8 mouse cellular contexts compared by ENCODE assay signal in the genomic region with DNA sequence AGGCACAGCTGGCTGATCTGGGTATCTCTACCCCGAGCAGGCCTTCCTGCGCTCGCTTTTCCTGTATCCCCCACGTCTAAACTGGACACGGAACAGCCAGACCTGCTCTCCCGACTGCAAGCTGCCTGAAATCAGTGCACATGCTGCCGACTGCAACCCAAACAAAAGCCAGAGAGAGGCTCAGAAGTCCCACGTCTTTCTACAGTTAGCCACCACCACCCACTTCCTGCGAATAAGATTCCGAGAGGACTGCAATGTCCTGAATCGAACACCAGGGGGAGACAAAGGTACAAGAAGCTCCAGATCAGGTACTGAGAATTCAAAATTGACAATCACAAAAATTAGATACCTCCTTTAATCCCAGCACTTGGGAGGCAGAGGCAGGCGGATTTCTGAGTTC. TPM values are rescaled to one million over a fixed set of nuclear protein-coding genes. Genes with fewer than 3 reads are reported as not detected.
DNase-seq lines count a peak whose midpoint lies in the region; ATAC-seq and TF ChIP-seq lines count a peak whose summit lies in the region.

No protein-coding gene starts in this region.

- peak; percentile 97 for ATAC-seq in common myeloid progenitor, adult 5-6 weeks (replicated peaks; ENCODE audit: low read depth, poor library complexity, severe bottlenecking)
- 0 out of 2 replicates have a peak, but pooled peaks have one; percentile 20 for ATAC-seq in limb, embryonic 12.5 days (ENCODE audit: insufficient number of reproducible peaks, insufficient read depth, low FRiP score, low TSS enrichment, low read depth)
- no peak for ATAC-seq in midbrain, postnatal 0 days (ENCODE audit: low FRiP score)

- DNase-seq in urinary bladder, adult 18-20 months (ENCODE audit: low spot score in 2 of 2), result peak; percentile 30 to 32
- no peak for DNase-seq in urinary bladder, postnatal 10 days (ENCODE audit: low spot score)
- DNase-seq in heart, adult 18-20 months, result peak; percentile 72 to 84
- DNase-seq in kidney, adult 9 months, result peak; percentile 82
- DNase-seq in midbrain, postnatal 0 days (ENCODE audit: low spot score), result peak; percentile 70
- DNase-seq in spleen, postnatal 10 days (ENCODE audit: low spot score in 2 of 2), result peak; percentile 56 to 78

- H3K9me3 ChIP-seq in limb, embryonic 12.5 days, result no peaks in the 10 kb centered on the region
- H3K9me3 ChIP-seq in midbrain, postnatal 0 days (ENCODE audit: low read length), result no peaks in the 10 kb centered on the region

- WGBS in limb, embryonic 12.5 days, result 25% methylated on average over 12 of the region's 12 CpGs
- 26% methylated on average over 12 of the region's 12 CpGs for WGBS in midbrain, postnatal 0 days

- H3K4me2 ChIP-seq in limb, embryonic 12.5 days, result peak overlapping the region; percentile 46
- H3K4me2 ChIP-seq in midbrain, postnatal 0 days (ENCODE audit: low read depth, low read length, poor library complexity, severe bottlenecking), result no peak overlapping the region

- H3K27ac ChIP-seq in limb, embryonic 12.5 days, result no peak overlapping the region
- H3K27ac ChIP-seq in midbrain, postnatal 0 days (ENCODE audit: low read depth, low read length), result no peak overlapping the region

- peak overlapping the region; percentile 44; the same call in 1 of the 2 replicates for H3K9ac ChIP-seq in limb, embryonic 12.5 days (replicated peaks)
- H3K9ac ChIP-seq in midbrain, postnatal 0 days (replicated peaks; ENCODE audit: low read length, poor library complexity, severe bottlenecking), result no peak overlapping the region

- H3K27me3 ChIP-seq in limb, embryonic 12.5 days, result no peaks in the 10 kb centered on the region
- no peaks in the 10 kb centered on the region for H3K27me3 ChIP-seq in midbrain, postnatal 0 days (ENCODE audit: insufficient read depth, low read length)

- H3K4me1 ChIP-seq in limb, embryonic 12.5 days (replicated peaks), result no peaks in the 10 kb centered on the region; the same call in 1 of the 2 replicates
- no peaks in the 10 kb centered on the region for H3K4me1 ChIP-seq in midbrain, postnatal 0 days (ENCODE audit: insufficient read depth, low read length)

- H3K4me3 ChIP-seq in limb, embryonic 12.5 days (replicated peaks), result 0 out of 2 replicates have a peak overlapping the region, but pooled peaks have one; percentile 19
- no peak overlapping the region for H3K4me3 ChIP-seq in midbrain, postnatal 0 days (ENCODE audit: low read depth, low read length)

- TF ChIP-seq CTCF in midbrain, postnatal 0 days (IDR thresholded peaks at IDR 0.05), result peak; percentile 89

- H3K36me3 ChIP-seq in limb, embryonic 12.5 days, result no peaks in the 10 kb centered on the region
- no peaks in the 10 kb centered on the region for H3K36me3 ChIP-seq in midbrain, postnatal 0 days (ENCODE audit: insufficient read depth, low read length)

RNA-seq across cellular contexts. Expression of gene Noc4l, which starts 13.8 kb away (rescaled TPM):
- 41.3 and 50.4 TPM in 2 replicates for total RNA-seq in common myeloid progenitor, adult 5-6 weeks (2017)
- total RNA-seq in heart, adult 18-20 months (2021), result 10 to 100 TPM; 13.6 to 14.4 TPM
- 57.1 and 60.5 TPM in 2 replicates for polyA plus RNA-seq in limb, embryonic 12.5 days (2016; fragmentation: Nextera tagmentation; extraction: Ambion mirVana)
- 42.9 and 48.7 TPM in 2 replicates for total RNA-seq in midbrain, postnatal 0 days (2014; rRNA removed)
- polyA plus RNA-seq in midbrain, postnatal 0 days (2015; fragmentation: Nextera tagmentation; extraction: Ambion mirVana), result 41.8 and 43.9 TPM in 2 replicates

RNA-seq across cellular contexts. Expression of gene Ddx51, which starts 13.8 kb away (rescaled TPM):
- 7.9 and 10.3 TPM in 2 replicates for total RNA-seq in common myeloid progenitor, adult 5-6 weeks (2017)
- 10 to 100 TPM in 1 of 2 experiments, 1 to 10 TPM in 1; 9.4 to 10.3 TPM for total RNA-seq in heart, adult 18-20 months (2021)
- polyA plus RNA-seq in limb, embryonic 12.5 days (2016; fragmentation: Nextera tagmentation; extraction: Ambion mirVana), result 34.5 and 43.1 TPM in 2 replicates
- total RNA-seq in midbrain, postnatal 0 days (2014; rRNA removed), result 5.8 and 7.7 TPM in 2 replicates
- 10.5 and 11.0 TPM in 2 replicates for polyA plus RNA-seq in midbrain, postnatal 0 days (2015; fragmentation: Nextera tagmentation; extraction: Ambion mirVana)
